Mouse (Mus musculus): ENCODE measurements around the gene Dcakd.
"Not testable (repeated sequence)": the region's sequence is repeated elsewhere in the genome, so short reads cannot be mapped to it uniquely, and the experiment has no call there.

The Dcakd gene

GRCm38 (mm10) chr11:102981151-102981890 lies 46.8 kb downstream of the Dcakd start:
- no peak for DNase-seq (ENCODE audit: low spot score in 2 of 2)

GRCm38 (mm10) chr11:102978052-102978666 lies 50.0 kb downstream of the Dcakd start:
- no peak for DNase-seq (ENCODE audit: low spot score in 2 of 2)

GRCm38 (mm10) chr11:102975966-102976365 lies 52.2 kb downstream of the Dcakd start:
- not testable (repeated sequence) for DNase-seq (ENCODE audit: low spot score in 2 of 2)

GRCm38 (mm10) chr11:102972326-102972725 lies 55.8 kb downstream of the Dcakd start:
- no peak for DNase-seq (ENCODE audit: low spot score in 2 of 2)

GRCm38 (mm10) chr11:102971604-102972003 lies 56.5 kb downstream of the Dcakd start:
- no peak for DNase-seq (ENCODE audit: low spot score in 2 of 2)

GRCm38 (mm10) chr11:102964547-102965091 lies 63.5 kb downstream of the Dcakd start:
- no peak for DNase-seq (ENCODE audit: low spot score in 2 of 2)

- DNase-seq (ENCODE audit: low spot score in 2 of 2) = no peak
These were observed 64.1 kb downstream of the Dcakd start for GRCm38 (mm10) chr11:102963855-102964546.

GRCm38 (mm10) chr11:102963246-102963854 lies 64.8 kb downstream of the Dcakd start:
- DNase-seq (ENCODE audit: low spot score in 2 of 2) = no peak

GRCm38 (mm10) chr11:102962861-102963245 lies 65.3 kb downstream of the Dcakd start:
- no peak for DNase-seq (ENCODE audit: low spot score in 2 of 2)

GRCm38 (mm10) chr11:102961082-102961481 lies 67.1 kb downstream of the Dcakd start:
- no peak for DNase-seq (ENCODE audit: low spot score in 2 of 2)

GRCm38 (mm10) chr11:102958870-102959269 lies 69.3 kb downstream of the Dcakd start:
- DNase-seq (ENCODE audit: low spot score in 2 of 2) = no peak

GRCm38 (mm10) chr11:102958431-102958830 lies 69.7 kb downstream of the Dcakd start:
- no peak for DNase-seq (ENCODE audit: low spot score in 2 of 2)

- no peak for DNase-seq (ENCODE audit: low spot score in 2 of 2)
These were observed 70.4 kb downstream of the Dcakd start for GRCm38 (mm10) chr11:102957692-102958091.

GRCm38 (mm10) chr11:102956962-102957614 lies 71.0 kb downstream of the Dcakd start:
- DNase-seq (ENCODE audit: low spot score in 2 of 2) = no peak

- DNase-seq (ENCODE audit: low spot score in 2 of 2) = no peak
These were observed 75.2 kb downstream of the Dcakd start for GRCm38 (mm10) chr11:102952922-102953321.

- DNase-seq (ENCODE audit: low spot score in 2 of 2) = peak in 1 of 2 experiments; percentile 16
These were observed 79.8 kb downstream of the Dcakd start for GRCm38 (mm10) chr11:102948043-102948961.

GRCm38 (mm10) chr11:102946992-102947343 lies 81.2 kb downstream of the Dcakd start:
- no peak for DNase-seq (ENCODE audit: low spot score in 2 of 2)

GRCm38 (mm10) chr11:102946265-102946991 lies 81.7 kb downstream of the Dcakd start, which contains the start of gene C1ql1:
Gene C1ql1 (minus strand): TSS chr11:102946688.
- DNase-seq (ENCODE audit: low spot score in 2 of 2) = peak; percentile 18 to 32

Measured in right cerebral cortex, postnatal 36 days (tissue).